Mouse (Mus musculus) lung, embryonic 14.5 days (tissue): ENCODE measurements at regions not wholly inside any gene's neighbourhood (a gene's known extent, or its start where the extent isn't known, plus 50 kb on each side); places are given as distances from the start of the nearest gene placed in this dataset.

Experiments used
- ATAC-seq: fragments of 200-750 bp; cut with Nextera tagmentation; 2 replicates; pipeline ENCODE4 v1.8.0; 2017; ENCODE audit warnings: mild to moderate bottlenecking, moderate TSS enrichment, moderate library complexity; ENCODE audit not compliant: insufficient read depth
- DNase-seq: peaks from one replicate; pipeline ENCODE4 v3.0.0-alpha.2; 2015
- H3K27ac ChIP-seq: fragments of 300-500 bp; sonication (generic); 2 replicates; pipeline ENCODE4 v1.5.1; 2014; ENCODE audit warnings: low read depth, mild to moderate bottlenecking, moderate library complexity
- H3K27me3 ChIP-seq: fragments of 300-500 bp; sonication (generic); 2 replicates; pipeline ENCODE4 v1.6.1; 2014; ENCODE audit warnings: low read length, control low read depth; ENCODE audit not compliant: insufficient read depth
- H3K36me3 ChIP-seq: fragments of 300-500 bp; sonication (generic); 2 replicates; pipeline ENCODE4 v1.6.1; 2014; ENCODE audit warnings: control low read depth; ENCODE audit not compliant: insufficient read depth
- H3K4me1 ChIP-seq: fragments of 300-500 bp; sonication (generic); 2 replicates; pipeline ENCODE4 v1.6.1; 2014; ENCODE audit warnings: antibody characterized with exemption, control low read depth; ENCODE audit not compliant: insufficient read depth
- H3K4me2 ChIP-seq: fragments of 300-500 bp; sonication (generic); 2 replicates; pipeline ENCODE4 v1.6.1; 2014; ENCODE audit warnings: mild to moderate bottlenecking
- H3K4me3 ChIP-seq: fragments of 300-500 bp; sonication (generic); 2 replicates; pipeline ENCODE4 v1.5.1; 2014; ENCODE audit warnings: low read depth, low read length
- H3K9ac ChIP-seq: fragments of 300-500 bp; sonication (generic); 2 replicates; pipeline ENCODE4 v1.6.1; 2014
- H3K9me3 ChIP-seq: fragments of 300-500 bp; sonication (generic); 2 replicates; pipeline ENCODE4 v1.6.1; 2016; ENCODE audit warnings: low read depth, low read length, control low read depth
- CTCF ChIP-seq: IDR thresholded peaks from 2 replicates; pipeline ENCODE4 v1.5.1; 2016; ENCODE audit warnings: antibody characterized with exemption, low read depth
- WGBS: fragments of 180-500 bp; shearing (Covaris S2); extraction: QIAGEN DNeasy Blood & Tissue Kit; methylation state at CpG from one replicate; pipeline ENCODE4 v1.1.7; 2014; 5-methylcytosine and 5-hydroxymethylcytosine counted together

DNA sequence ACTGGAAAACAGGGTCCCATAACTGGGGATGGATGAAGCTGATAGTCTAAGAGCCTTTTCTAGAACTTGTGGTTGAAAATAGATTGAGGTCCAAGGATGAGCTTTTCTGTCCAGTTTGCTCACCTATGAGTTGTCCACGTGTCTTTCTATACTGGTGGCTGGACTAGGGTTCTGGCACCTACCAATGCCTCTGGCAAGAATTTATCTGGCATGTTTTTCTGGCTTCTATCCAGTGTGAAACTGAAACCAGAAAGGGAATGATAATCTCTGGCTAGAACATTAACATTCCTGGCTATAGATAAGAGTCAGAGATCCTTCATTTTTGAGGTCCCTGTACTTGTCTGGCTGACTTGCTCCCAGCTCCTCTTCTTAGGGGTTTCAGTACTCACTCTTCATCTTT is 1534.0 kb upstream of the Got2 start:
- Histone ChIP-seq H3K27me3 (no peaks in the 10 kb centered on the region), H3K4me1 (no peaks in the 10 kb centered on the region), H3K9me3 (no peaks in the 10 kb centered on the region), H3K27ac (no peak overlapping the region), H3K4me3 (no peak overlapping the region), H3K9ac (no peak overlapping the region), H3K4me2 (no peak overlapping the region), H3K36me3 (no peaks in the 10 kb centered on the region)
- DNase-seq = peak; percentile 6
- no peak for ATAC-seq
- 36% methylated on average over 1 of the region's 1 CpGs for WGBS
- TF ChIP-seq CTCF = no peak

DNA sequence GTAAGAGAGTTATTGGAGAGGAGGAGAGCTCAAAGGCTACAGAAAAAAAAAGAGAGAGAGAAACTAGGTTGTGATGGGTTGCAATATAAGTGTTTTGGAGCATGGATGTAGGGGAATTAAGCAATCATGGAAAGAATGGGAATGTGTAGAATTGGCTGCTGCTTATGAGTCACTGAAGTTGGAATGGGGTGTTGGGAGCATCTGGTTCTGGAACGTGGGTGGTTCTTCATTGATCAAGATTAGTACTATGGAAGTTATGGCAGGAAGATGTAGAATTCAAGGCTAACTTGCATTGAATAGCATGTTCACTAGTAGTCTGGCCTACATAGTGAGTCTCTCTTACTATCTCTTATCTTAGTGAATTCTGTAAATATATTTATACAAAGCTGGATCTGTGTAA is 1526.4 kb upstream of the Got2 start:
- no peak for ATAC-seq
- no peak overlapping the region for H3K4me3 ChIP-seq
- no peak overlapping the region for H3K4me2 ChIP-seq
- no peak for DNase-seq
- no peak overlapping the region for H3K27ac ChIP-seq
- 63% methylated on average over 1 of the region's 1 CpGs for WGBS
- no peaks in the 10 kb centered on the region for H3K27me3 ChIP-seq
- H3K36me3 ChIP-seq = no peaks in the 10 kb centered on the region
- no peak overlapping the region for H3K9ac ChIP-seq
- H3K4me1 ChIP-seq = no peaks in the 10 kb centered on the region
- no peak for TF ChIP-seq CTCF
- H3K9me3 ChIP-seq = no peaks in the 10 kb centered on the region

- WGBS = 71% methylated on average over 2 of the region's 2 CpGs
- no peak for TF ChIP-seq CTCF
Measured at GRCm38 (mm10) chr8:97403308-97403707, 1515.0 kb upstream of the Got2 start.

GRCm38 (mm10) chr8:97397327-97397719 is 1509.0 kb upstream of the Got2 start:
- Histone ChIP-seq H3K27ac (no peak overlapping the region), H3K4me1 (no peaks in the 10 kb centered on the region), H3K36me3 (no peaks in the 10 kb centered on the region), H3K9ac (no peak overlapping the region), H3K9me3 (no peaks in the 10 kb centered on the region), H3K27me3 (no peaks in the 10 kb centered on the region), H3K4me3 (no peak overlapping the region), H3K4me2 (no peak overlapping the region)
- no peak for ATAC-seq
- no peak for TF ChIP-seq CTCF
- no peak for DNase-seq
- WGBS = 50% methylated on average over 7 of the region's 7 CpGs

More at GRCm38 (mm10) chr8:97403308-97403707, 1515.0 kb upstream of the Got2 start:
- no peak overlapping the region for H3K27ac ChIP-seq
- no peak for DNase-seq
- no peak overlapping the region for H3K4me2 ChIP-seq
- H3K4me1 ChIP-seq = no peaks in the 10 kb centered on the region
- ATAC-seq = no peak
- H3K4me3 ChIP-seq = no peak overlapping the region
- H3K9me3 ChIP-seq = no peaks in the 10 kb centered on the region
- H3K27me3 ChIP-seq = no peaks in the 10 kb centered on the region
- no peak overlapping the region for H3K9ac ChIP-seq
- no peaks in the 10 kb centered on the region for H3K36me3 ChIP-seq

GRCm38 (mm10) chr8:97396634-97397326 is 1508.4 kb upstream of the Got2 start:
- H3K27me3 ChIP-seq = no peaks in the 10 kb centered on the region
- H3K27ac ChIP-seq = no peak overlapping the region
- 48% methylated on average over 5 of the region's 5 CpGs for WGBS
- DNase-seq (no peak), ATAC-seq (no peak)
- H3K9me3 ChIP-seq = no peaks in the 10 kb centered on the region
- TF ChIP-seq CTCF = no peak
- no peak overlapping the region for H3K4me2 ChIP-seq
- no peaks in the 10 kb centered on the region for H3K36me3 ChIP-seq
- no peak overlapping the region for H3K4me3 ChIP-seq
- no peaks in the 10 kb centered on the region for H3K4me1 ChIP-seq
- H3K9ac ChIP-seq = no peak overlapping the region

DNA sequence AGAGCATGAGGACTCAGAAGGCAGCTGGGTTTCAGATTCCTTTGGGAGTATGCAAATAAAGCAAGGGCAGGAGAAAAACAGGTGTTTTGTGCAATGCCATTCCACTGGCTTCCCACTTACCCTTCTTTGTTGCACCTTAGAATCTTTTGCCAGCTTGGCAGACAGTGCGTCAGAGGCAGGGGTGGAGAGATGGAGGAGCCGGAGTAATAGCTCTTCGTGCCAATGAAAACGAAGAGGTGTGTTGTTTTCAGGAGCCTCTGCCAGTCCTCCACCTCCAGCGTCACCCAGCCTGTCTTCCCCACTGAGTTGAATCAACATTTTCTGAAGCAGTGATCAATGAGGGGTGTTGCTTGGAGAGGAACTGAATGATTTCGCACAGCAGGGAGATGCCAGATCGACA is 1501.3 kb upstream of the Got2 start:
- Histone ChIP-seq H3K4me1 (no peaks in the 10 kb centered on the region), H3K36me3 (no peaks in the 10 kb centered on the region), H3K27me3 (no peaks in the 10 kb centered on the region), H3K27ac (no peak overlapping the region), H3K4me3 (no peak overlapping the region), H3K9me3 (no peaks in the 10 kb centered on the region), H3K9ac (no peak overlapping the region), H3K4me2 (no peak overlapping the region)
- ATAC-seq (no peak), DNase-seq (no peak)
- no peak for TF ChIP-seq CTCF
- WGBS = 14% methylated on average over 7 of the region's 7 CpGs

DNA sequence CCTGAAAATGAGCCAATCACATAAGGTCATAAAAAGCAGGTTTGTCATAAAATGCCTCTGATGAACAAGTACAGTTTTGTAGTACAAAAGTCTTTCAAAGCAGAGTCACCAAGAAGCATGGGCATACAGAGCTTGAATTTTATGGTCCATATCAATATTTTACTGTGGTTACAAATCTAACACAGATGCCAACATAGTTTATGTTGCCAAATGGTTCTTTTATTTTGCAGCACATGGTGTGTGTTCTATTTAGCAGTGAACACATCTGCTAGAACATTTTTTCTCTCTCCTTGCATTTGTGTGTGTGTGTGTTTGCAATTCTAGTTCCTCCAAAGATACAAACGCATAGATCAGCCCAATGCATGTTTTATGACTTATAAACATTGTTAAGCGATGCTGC is 1500.8 kb upstream of the Got2 start:
- TF ChIP-seq CTCF = no peak
- H3K4me2 ChIP-seq = no peak overlapping the region
- no peak overlapping the region for H3K27ac ChIP-seq
- no peak overlapping the region for H3K9ac ChIP-seq
- no peaks in the 10 kb centered on the region for H3K36me3 ChIP-seq
- no peaks in the 10 kb centered on the region for H3K4me1 ChIP-seq
- H3K27me3 ChIP-seq = no peaks in the 10 kb centered on the region
- ATAC-seq = no peak
- H3K9me3 ChIP-seq = no peaks in the 10 kb centered on the region
- H3K4me3 ChIP-seq = no peak overlapping the region
- 27% methylated on average over 2 of the region's 2 CpGs for WGBS
- DNase-seq = no peak
